Mouse (Mus musculus): ENCODE results near the gene Tyw5.

DNA sequence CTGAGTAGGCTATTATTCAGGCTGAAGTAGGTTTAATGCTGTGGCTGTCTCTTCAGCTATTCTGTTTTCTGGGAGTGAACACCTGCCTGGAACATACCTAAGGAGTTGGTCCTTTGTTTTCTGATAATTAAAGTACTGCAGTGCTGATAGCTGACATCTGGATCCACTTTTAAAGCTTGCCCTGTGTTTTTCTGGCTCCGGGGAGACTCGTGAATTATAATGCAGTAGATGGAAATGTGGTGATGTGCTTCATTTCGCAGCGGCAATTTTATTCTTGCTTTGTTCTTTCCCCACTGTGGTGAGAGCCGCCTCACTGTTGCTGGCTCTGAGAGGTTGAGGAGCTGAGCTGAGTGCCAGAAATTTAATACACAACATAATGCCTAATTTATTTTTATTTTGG lies 48.4 kb downstream of the Tyw5 start:
- TF ChIP-seq CTCF (IDR thresholded peaks at IDR 0.05; ENCODE audit: low read depth, low read length) (no peak), TAL1 (conservative IDR thresholded peaks at IDR 0.05; ENCODE audit: low read depth, low read length) (no peak), GATA1 (IDR thresholded peaks at IDR 0.05; ENCODE audit: borderline replicate concordance, low read length) (no peak), GATA2 (IDR thresholded peaks at IDR 0.05; ENCODE audit: borderline replicate concordance, low read depth, low read length) (no peak)
